Mouse (Mus musculus) inflammation-experienced regulatory T-cells, adult 6 months (primary cell): ENCODE measurements at regions not wholly inside any gene's neighbourhood (a gene's known extent, or its start where the extent isn't known, plus 50 kb on each side); places are given as distances from the start of the nearest gene placed in this dataset.

ENCODE experiments used
- ATAC-seq: one replicate; pipeline ENCODE4 v1.8.0; 2017

- no peak for ATAC-seq
Measured at GRCm38 (mm10) chr9:117967080-117967479, 73.2 kb upstream of the Azi2 start.

GRCm38 (mm10) chr9:117966326-117966989 lies 73.8 kb upstream of the Azi2 start:
- ATAC-seq: no peak

GRCm38 (mm10) chr9:117962088-117963030 lies 77.9 kb upstream of the Azi2 start:
- ATAC-seq: peak; percentile 41

GRCm38 (mm10) chr9:117959845-117960244 lies 80.5 kb upstream of the Azi2 start:
- no peak for ATAC-seq

- no peak for ATAC-seq
Measured at GRCm38 (mm10) chr9:117957195-117957594, 83.1 kb upstream of the Azi2 start.

GRCm38 (mm10) chr9:117956691-117957090 lies 83.6 kb upstream of the Azi2 start:
- ATAC-seq: no peak

- no peak for ATAC-seq
Measured at GRCm38 (mm10) chr9:117927466-117927847, 112.8 kb upstream of the Azi2 start.

- peak; percentile 90 for ATAC-seq
Measured at GRCm38 (mm10) chr9:117926700-117927465, 113.4 kb upstream of the Azi2 start.

- ATAC-seq: no peak
Measured at GRCm38 (mm10) chr9:117922992-117923391, 117.3 kb upstream of the Azi2 start.

- ATAC-seq: no peak
Measured at GRCm38 (mm10) chr9:117907895-117908424, 132.3 kb upstream of the Azi2 start.

- no peak for ATAC-seq
Measured at GRCm38 (mm10) chr9:117905045-117905747, 135.1 kb upstream of the Azi2 start.

GRCm38 (mm10) chr9:117904621-117905020 lies 135.7 kb upstream of the Azi2 start:
- ATAC-seq: no peak

GRCm38 (mm10) chr9:117903025-117903424 lies 137.3 kb upstream of the Azi2 start:
- peak; percentile 30 for ATAC-seq

- ATAC-seq: peak; percentile 100
Measured at GRCm38 (mm10) chr9:117902239-117902939, 137.9 kb upstream of the Azi2 start.

GRCm38 (mm10) chr9:117900631-117901030 lies 139.7 kb upstream of the Azi2 start:
- ATAC-seq: no peak

- ATAC-seq: no peak
Measured at GRCm38 (mm10) chr9:117896517-117896916, 143.8 kb upstream of the Azi2 start.

GRCm38 (mm10) chr9:117892601-117893000 lies 147.7 kb upstream of the Azi2 start:
- peak; percentile 89 for ATAC-seq

- ATAC-seq: no peak
Measured at GRCm38 (mm10) chr9:117873172-117873571, 167.1 kb upstream of the Azi2 start.

GRCm38 (mm10) chr9:117872387-117873081 lies 167.8 kb upstream of the Azi2 start:
- no peak for ATAC-seq

GRCm38 (mm10) chr9:117872021-117872386 lies 168.3 kb upstream of the Azi2 start:
- no peak for ATAC-seq

GRCm38 (mm10) chr9:117870616-117871015 lies 169.7 kb upstream of the Azi2 start:
- no peak for ATAC-seq
